Mouse (Mus musculus) gastrocnemius, postnatal 25 days (tissue): ENCODE measurements at regions not wholly inside any gene's neighbourhood (a gene's known extent, or its start where the extent isn't known, plus 50 kb on each side); places are given as distances from the start of the nearest gene placed in this dataset.

Source experiments
- DNase-seq: peaks from one replicate; pipeline ENCODE4 v3.0.0; 2022

- no peak for DNase-seq
Measured at GRCm38 (mm10) chr14:100792094-100792493, 408.0 kb downstream of the Prr30 start.

GRCm38 (mm10) chr14:100781882-100782281 is 418.2 kb downstream of the Prr30 start:
- no peak for DNase-seq

GRCm38 (mm10) chr14:100753951-100754350 is 446.2 kb downstream of the Prr30 start:
- DNase-seq = no peak

GRCm38 (mm10) chr14:100752746-100753145 is 447.4 kb downstream of the Prr30 start:
- DNase-seq = no peak

GRCm38 (mm10) chr14:100749737-100750541 is 450.2 kb downstream of the Prr30 start:
- DNase-seq = peak; percentile 76

GRCm38 (mm10) chr14:100735276-100735675 is 450.8 kb upstream of the Klf12 start:
- DNase-seq = no peak

- no peak for DNase-seq
Measured at GRCm38 (mm10) chr14:100728433-100728832, 444.0 kb upstream of the Klf12 start.

GRCm38 (mm10) chr14:100727701-100728100 is 443.2 kb upstream of the Klf12 start:
- DNase-seq = no peak

GRCm38 (mm10) chr14:100724962-100725361 is 440.5 kb upstream of the Klf12 start:
- peak; percentile 50 for DNase-seq

- DNase-seq = no peak
Measured at GRCm38 (mm10) chr14:100720667-100721066, 436.2 kb upstream of the Klf12 start.

GRCm38 (mm10) chr14:100714952-100715351 is 430.5 kb upstream of the Klf12 start:
- no peak for DNase-seq

GRCm38 (mm10) chr14:100713999-100714471 is 429.6 kb upstream of the Klf12 start:
- no peak for DNase-seq

- no peak for DNase-seq
Measured at GRCm38 (mm10) chr14:100713592-100713991, 429.1 kb upstream of the Klf12 start.

GRCm38 (mm10) chr14:100665361-100665955 is 381.0 kb upstream of the Klf12 start:
- DNase-seq = no peak

- DNase-seq = no peak
Measured at GRCm38 (mm10) chr14:100664180-100664579, 379.7 kb upstream of the Klf12 start.

- DNase-seq = no peak
Measured at GRCm38 (mm10) chr14:100642076-100642475, 357.6 kb upstream of the Klf12 start.

GRCm38 (mm10) chr14:100634521-100634920 is 350.0 kb upstream of the Klf12 start:
- DNase-seq = no peak

GRCm38 (mm10) chr14:100631676-100632075 is 347.2 kb upstream of the Klf12 start:
- DNase-seq = no peak

GRCm38 (mm10) chr14:100630197-100630596 is 345.7 kb upstream of the Klf12 start:
- no peak for DNase-seq

- DNase-seq = no peak
Measured at GRCm38 (mm10) chr14:100627523-100627922, 343.0 kb upstream of the Klf12 start.

- no peak for DNase-seq
Measured at GRCm38 (mm10) chr14:100619656-100620030, 335.2 kb upstream of the Klf12 start.

GRCm38 (mm10) chr14:100618793-100619655 is 334.5 kb upstream of the Klf12 start:
- no peak for DNase-seq
